Mouse (Mus musculus) MEL (cell line): ENCODE data around the gene Gm11077. TPM values are rescaled to one million over a fixed set of nuclear protein-coding genes. Genes with fewer than 3 reads are reported as not detected.

Source experiments
- DNase-seq: peaks from one replicate; pipeline ENCODE4 v3.0.0; 2011; ENCODE audit warnings: low read depth, low spot score
- H3K27ac ChIP-seq: 2 replicates; pipeline ENCODE4 v1.5.1; 2012; ENCODE audit warnings: low read depth, mild to moderate bottlenecking, control low read depth, low read length, moderate library complexity; ENCODE audit not compliant: control insufficient read depth
- H3K27me3 ChIP-seq, 2 experiments: fragments of 150-350 bp in 1 of 2; sonication (generic) in 1 of 2; 2 replicates each; pipeline ENCODE4 v1.6.1; 2012; ENCODE audit warnings: low read length in 2 of 2, mild to moderate bottlenecking in 2 of 2, improper control_type of control experiment in 1 of 2, moderate library complexity in 1 of 2; ENCODE audit not compliant: insufficient read depth in 2 of 2, control insufficient read depth in 1 of 2
- H3K36me3 ChIP-seq, 2 experiments: 2 replicates each; pipeline ENCODE4 v1.6.1; 2012 to 2014; ENCODE audit warnings: low read length in 2 of 2, improper control_type of control experiment in 1 of 2, inconsistent platforms in 1 of 2, mild to moderate bottlenecking in 1 of 2; ENCODE audit not compliant: insufficient read depth in 2 of 2, control insufficient read depth in 1 of 2
- H3K4me1 ChIP-seq, 2 experiments: fragments of 150-350 bp in 1 of 2; sonication (generic) in 1 of 2; 2 replicates each; pipeline ENCODE4 v1.6.1; 2012; ENCODE audit warnings: low read length in 2 of 2, improper control_type of control experiment in 1 of 2, mild to moderate bottlenecking in 1 of 2; ENCODE audit not compliant: insufficient read depth in 2 of 2, control insufficient read depth in 1 of 2
- H3K4me3 ChIP-seq, 2 experiments: fragments of 150-350 bp in 1 of 2; sonication (generic) in 1 of 2; 2 replicates each; pipeline ENCODE4 v1.5.1; 2012; ENCODE audit warnings: low read depth in 2 of 2, low read length in 2 of 2, mild to moderate bottlenecking in 2 of 2, moderate library complexity in 2 of 2, control low read depth in 1 of 2, improper control_type of control experiment in 1 of 2; ENCODE audit not compliant: control insufficient read depth in 1 of 2, insufficient read depth in 1 of 2
- H3K79me2 ChIP-seq: 2 replicates; pipeline ENCODE4 v1.6.1; 2012; ENCODE audit warnings: mild to moderate bottlenecking, low read length, moderate library complexity; ENCODE audit not compliant: control insufficient read depth, poor library complexity, insufficient read depth
- H3K9ac ChIP-seq: 2 replicates; pipeline ENCODE4 v1.6.1; 2012; ENCODE audit warnings: low read depth, mild to moderate bottlenecking, control low read depth, low read length, moderate library complexity; ENCODE audit not compliant: control insufficient read depth, poor library complexity, severe bottlenecking
- H3K9me3 ChIP-seq: fragments of 150-350 bp; sonication (generic); replicated peaks from 2 replicates; pipeline ENCODE4 v1.6.1; 2012; ENCODE audit warnings: mild to moderate bottlenecking, low read length, improper control_type of control experiment, moderate library complexity; ENCODE audit not compliant: insufficient read depth
- BHLHE40 ChIP-seq: IDR thresholded peaks from 2 replicates; pipeline ENCODE4 v1.6.1; 2012; ENCODE audit warnings: low read depth, mild to moderate bottlenecking, inconsistent platforms, low read length, improper control_type of control experiment, borderline replicate concordance
- CHD1 ChIP-seq: IDR thresholded peaks from 2 replicates; pipeline ENCODE4 v1.6.1; 2012; ENCODE audit warnings: low read depth, mild to moderate bottlenecking, inconsistent platforms, low read length, improper control_type of control experiment
- CHD2 ChIP-seq: IDR thresholded peaks from 2 replicates; pipeline ENCODE4 v1.6.1; 2011; ENCODE audit warnings: low read length, improper control_type of control experiment
- CTCF ChIP-seq, 3 experiments: IDR thresholded peaks in 2 of 3; conservative IDR thresholded peaks in 1 of 3; 2 replicates each; pipeline ENCODE4 v1.5.1; 2011 to 2012; ENCODE audit warnings: low read length in 3 of 3, low read depth in 2 of 3, mild to moderate bottlenecking in 2 of 3, improper control_type of control experiment in 1 of 3, inconsistent platforms in 1 of 3, mixed read lengths in 1 of 3, moderate library complexity in 1 of 3; ENCODE audit not compliant: control insufficient read depth in 1 of 3, insufficient read depth in 1 of 3, poor library complexity in 1 of 3, severe bottlenecking in 1 of 3
- ELF1 ChIP-seq: IDR thresholded peaks from 2 replicates; pipeline ENCODE4 v1.6.1; 2014; ENCODE audit warnings: low read depth, mild to moderate bottlenecking, inconsistent platforms, low read length, improper control_type of control experiment, moderate library complexity
- GATA1 ChIP-seq: IDR thresholded peaks from 2 replicates; pipeline ENCODE4 v1.6.1; 2011; ENCODE audit warnings: low read depth, low read length, improper control_type of control experiment
- HCFC1 ChIP-seq: IDR thresholded peaks from 2 replicates; pipeline ENCODE4 v1.6.1; 2012; ENCODE audit warnings: low read depth, mild to moderate bottlenecking, inconsistent platforms, low read length, improper control_type of control experiment, moderate library complexity
- JUND ChIP-seq: IDR thresholded peaks from 2 replicates; pipeline ENCODE4 v1.6.1; 2011; ENCODE audit warnings: low read depth, mild to moderate bottlenecking, improper control_type of control experiment, low read length
- MAFK ChIP-seq: IDR thresholded peaks from 2 replicates; pipeline ENCODE4 v1.6.1; 2011; ENCODE audit warnings: low read depth, mild to moderate bottlenecking, low read length, improper control_type of control experiment, borderline replicate concordance
- MXI1 ChIP-seq: IDR thresholded peaks from 2 replicates; pipeline ENCODE4 v1.6.1; 2011; ENCODE audit warnings: mild to moderate bottlenecking, low read depth, low read length, improper control_type of control experiment
- NELFE ChIP-seq: IDR thresholded peaks from 2 replicates; pipeline ENCODE4 v1.6.1; 2011; ENCODE audit warnings: low read depth, low read length, improper control_type of control experiment
- RAD21 ChIP-seq: IDR thresholded peaks from 2 replicates; pipeline ENCODE4 v1.6.1; 2011; ENCODE audit warnings: mild to moderate bottlenecking, low read depth, low read length, improper control_type of control experiment
- RCOR1 ChIP-seq: IDR thresholded peaks from 2 replicates; pipeline ENCODE4 v1.6.1; 2012; ENCODE audit warnings: low read depth, mild to moderate bottlenecking, inconsistent platforms, low read length, improper control_type of control experiment
- SIN3A ChIP-seq: IDR thresholded peaks from 2 replicates; pipeline ENCODE4 v1.6.1; 2012; ENCODE audit warnings: low read length, improper control_type of control experiment, inconsistent platforms
- TCF12 ChIP-seq: IDR thresholded peaks from 2 replicates; pipeline ENCODE4 v1.6.1; 2014; ENCODE audit warnings: low read depth, mild to moderate bottlenecking, inconsistent platforms, low read length, improper control_type of control experiment, moderate library complexity
- USF1 ChIP-seq: IDR thresholded peaks from 2 replicates; pipeline ENCODE4 v1.6.1; 2014; ENCODE audit warnings: low read depth, mild to moderate bottlenecking, inconsistent platforms, low read length, improper control_type of control experiment, moderate library complexity
- ZC3H11A ChIP-seq: IDR thresholded peaks from 2 replicates; pipeline ENCODE4 v1.6.1; 2012; ENCODE audit warnings: low read depth, mild to moderate bottlenecking, inconsistent platforms, low read length, improper control_type of control experiment
- ZNF384 ChIP-seq: IDR thresholded peaks from 2 replicates; pipeline ENCODE4 v1.6.1; 2012; ENCODE audit warnings: low read depth, mild to moderate bottlenecking, inconsistent platforms, low read length, improper control_type of control experiment
- polyA plus RNA-seq, 2 experiments: library from polyadenylated mRNA; stranded (reverse) in 1 of 2; unstranded in 1 of 2; fragments of >175 nt in 1 of 2; fragments of >200 nt in 1 of 2; gene quantifications; 2 replicates each; pipeline versions ENCODE4 v1.2.1 to v1.2.4; 2012; ENCODE audit warnings: low replicate concordance in 2 of 2, low read depth in 1 of 2; ENCODE audit not compliant: insufficient read length in 2 of 2, insufficient read depth in 1 of 2, missing spikeins in 1 of 2
- total RNA-seq: library from RNA; depleted of rRNA; stranded (reverse); fragments of 300-350 nt; gene quantifications from 2 replicates; pipeline ENCODE4 v1.2.3, GENCODE M21; 2012; rRNA removed

Gm11077 gene
- total RNA-seq: not detected in 2 replicates
- polyA plus RNA-seq: not detected

DNA sequence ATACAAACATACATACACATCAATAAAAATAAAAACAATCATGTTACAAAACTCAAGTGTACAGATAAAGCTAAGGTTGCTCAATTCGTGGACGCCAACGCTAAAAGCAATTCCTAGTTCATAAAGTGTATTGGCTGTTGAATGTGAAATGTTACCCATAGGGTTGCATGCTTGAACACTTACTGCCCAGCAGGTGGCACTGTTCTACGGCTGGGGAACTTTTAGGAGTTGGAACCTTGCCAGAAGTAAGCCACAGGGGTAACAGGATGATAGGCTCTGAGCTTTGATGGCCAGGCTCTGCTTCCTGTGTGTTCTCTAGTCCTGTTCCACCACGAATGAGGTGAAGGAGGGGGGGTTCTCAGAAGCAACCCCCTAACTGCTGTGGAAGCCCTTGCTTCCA is at the start of gene Gm11077:
Gene Gm11077, plus strand, starts transcription at position 13 of the 400 bp plus-strand sequence.
- DNase-seq: peak; percentile 19
- TF ChIP-seq NELFE: no peak
- TF ChIP-seq CTCF (IDR thresholded peaks at IDR 0.05 in 2 of 3, conservative IDR thresholded peaks at IDR 0.05 in 1 of 3; ENCODE audit: control insufficient read depth in 1 of 3, insufficient read depth in 1 of 3, low read depth in 2 of 3, low read length in 3 of 3, poor library complexity in 1 of 3, severe bottlenecking in 1 of 3): peak in 2 of 3 experiments; percentile 24 to 36; a peak in 2 of 6 replicates
- Histone ChIP-seq H3K36me3 (no peaks in the 10 kb centered on the region), H3K4me3 (no peak within 1 kb of the TSS), H3K9me3 (no peaks in the 10 kb centered on the region), H3K27ac (no peak within 1 kb of the TSS), H3K27me3 (no peaks in the 10 kb centered on the region), H3K79me2 (no peaks in the 10 kb centered on the region), H3K9ac (no peak within 1 kb of the TSS), H3K4me1 (no peaks in the 10 kb centered on the region)

DNA sequence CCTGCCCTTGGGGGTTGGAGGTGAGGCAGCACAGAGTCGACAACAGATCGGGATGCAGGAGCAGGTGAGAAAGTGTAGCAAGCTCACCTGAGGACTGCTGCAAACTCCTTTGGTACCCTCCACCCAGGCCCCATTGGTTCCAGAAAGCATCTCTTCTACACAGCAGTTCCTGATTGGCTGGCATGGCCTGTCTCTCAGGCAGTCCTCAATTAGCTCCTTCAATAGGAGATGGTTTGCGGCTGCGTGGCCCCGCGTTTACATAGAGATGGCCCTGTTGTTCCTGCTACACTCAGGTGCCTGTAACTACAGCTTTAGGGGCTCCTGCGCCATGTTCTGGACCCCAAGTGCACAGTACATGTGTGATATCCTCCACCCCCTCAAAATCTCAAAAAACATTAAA is 48.4 kb upstream of the Gm11077 start:
- no peak for TF ChIP-seq ZNF384
- TF ChIP-seq HCFC1: no peak
- no peak for TF ChIP-seq RAD21
- TF ChIP-seq CHD1: no peak
- TF ChIP-seq SIN3A: no peak
- TF ChIP-seq BHLHE40: no peak
- TF ChIP-seq JUND: no peak
- TF ChIP-seq TCF12: no peak
- TF ChIP-seq ELF1: no peak
- TF ChIP-seq CHD2: no peak
- TF ChIP-seq MAFK: no peak
- no peak for TF ChIP-seq RCOR1
- H3K27me3 ChIP-seq: no peaks in the 10 kb centered on the region
- no peaks in the 10 kb centered on the region for H3K36me3 ChIP-seq
- no peak for DNase-seq
- no peak overlapping the region for H3K4me3 ChIP-seq
- no peaks in the 10 kb centered on the region for H3K79me2 ChIP-seq
- H3K9me3 ChIP-seq: no peaks in the 10 kb centered on the region
- no peak overlapping the region for H3K9ac ChIP-seq
- no peaks in the 10 kb centered on the region for H3K4me1 ChIP-seq
- H3K27ac ChIP-seq: no peak overlapping the region

DNA sequence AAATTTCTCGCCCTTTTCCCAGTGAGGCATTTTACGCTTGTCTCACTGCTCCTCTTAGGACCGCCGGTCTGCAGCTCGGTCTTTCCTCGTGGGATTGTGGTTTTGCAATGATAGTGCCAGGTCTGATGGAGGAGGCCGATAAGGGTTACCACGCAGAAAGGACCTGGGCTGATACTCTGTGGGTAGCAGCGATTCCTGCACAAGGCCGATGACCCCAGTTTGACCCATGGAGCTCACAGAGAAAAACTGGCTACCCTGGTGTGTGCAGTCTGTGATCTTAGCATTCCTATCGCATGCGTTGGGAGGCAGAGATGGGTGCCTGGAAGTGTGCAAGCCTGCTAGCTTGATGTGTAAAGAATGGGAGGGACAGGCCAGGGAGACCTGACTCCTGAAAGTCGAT is 46.3 kb upstream of the Gm11077 start:
- Histone ChIP-seq H3K9ac (no peak overlapping the region), H3K4me3 (no peak overlapping the region), H3K9me3 (no peaks in the 10 kb centered on the region), H3K27ac (no peak overlapping the region), H3K36me3 (no peaks in the 10 kb centered on the region), H3K27me3 (no peaks in the 10 kb centered on the region), H3K79me2 (no peaks in the 10 kb centered on the region), H3K4me1 (no peaks in the 10 kb centered on the region)
- TF ChIP-seq JUND: no peak
- no peak for TF ChIP-seq USF1
- no peak for TF ChIP-seq ZC3H11A
- TF ChIP-seq GATA1: no peak
- TF ChIP-seq CHD1: no peak
- TF ChIP-seq MXI1: no peak
- no peak for DNase-seq
